Mouse (Mus musculus) kidney, postnatal 25 days (tissue): ENCODE measurements around the gene Cobl.

ENCODE experiments used
- DNase-seq, 2 experiments: peaks; one replicate each; pipeline ENCODE4 v3.0.0; 2021; ENCODE audit warnings: mixed read lengths in 2 of 2

Cobl gene

GRCm38 (mm10) chr11:12381096-12381495 lies 83.7 kb downstream of the Cobl start:
- DNase-seq = no peak

DNA sequence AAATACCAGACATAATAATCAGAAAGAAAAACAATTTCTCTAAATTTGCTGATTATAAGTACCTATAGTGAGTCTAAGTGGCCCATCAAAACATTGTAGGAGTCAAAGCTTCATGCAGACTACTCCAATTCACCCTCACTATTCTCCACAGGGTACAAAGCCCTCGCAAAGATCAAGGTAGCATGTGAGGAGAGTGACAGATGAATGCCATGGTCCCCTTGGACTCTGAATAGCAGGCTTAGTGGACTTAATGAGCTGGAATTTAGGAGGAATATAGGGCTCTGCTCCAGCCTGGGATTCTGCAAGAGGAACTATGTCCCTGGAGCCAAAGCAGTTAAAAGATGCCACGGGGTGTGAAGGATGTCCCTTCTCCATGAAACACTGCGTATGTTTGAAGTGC lies 88.1 kb downstream of the Cobl start:
- DNase-seq = no peak

GRCm38 (mm10) chr11:12373106-12374098 lies 91.4 kb downstream of the Cobl start:
- peak; percentile 80 to 91 for DNase-seq

GRCm38 (mm10) chr11:12370957-12371356 lies 93.8 kb downstream of the Cobl start:
- DNase-seq = no peak

DNA sequence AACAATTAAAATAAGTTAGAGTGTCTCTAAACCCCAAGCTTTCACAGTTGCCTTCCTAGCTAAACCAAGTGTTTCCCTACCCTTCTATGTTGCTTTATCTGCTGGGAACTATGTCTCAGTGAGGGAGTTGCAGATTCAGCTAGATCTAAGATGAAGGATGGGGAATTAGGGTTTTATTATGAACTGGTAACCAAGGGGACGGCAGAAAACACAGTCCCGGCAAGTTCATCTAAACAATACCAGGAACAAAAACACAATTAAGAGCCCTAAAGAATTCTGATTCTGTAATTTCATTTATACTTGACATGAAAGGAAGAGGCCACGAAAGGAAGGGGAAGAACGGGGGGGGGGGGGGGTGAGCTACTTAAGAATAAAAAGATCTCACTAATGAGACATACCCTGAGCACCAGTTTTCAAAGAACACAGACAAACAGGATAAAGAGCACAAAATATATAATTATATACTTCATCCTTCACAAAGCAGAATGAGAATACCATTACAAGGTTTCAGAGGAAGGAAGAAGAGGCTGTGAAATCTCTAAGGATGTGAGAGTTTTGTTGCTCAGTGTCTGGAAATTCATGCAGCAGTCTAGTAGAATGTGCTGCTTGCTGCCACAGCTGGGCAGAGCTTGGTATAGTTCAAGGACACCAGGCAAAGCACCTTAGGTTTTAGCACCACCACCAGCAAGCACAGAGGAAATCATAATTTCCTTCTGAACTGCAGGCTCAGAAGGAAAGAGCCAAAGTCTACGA lies 97.2 kb downstream of the Cobl start:
- DNase-seq = no peak

DNA sequence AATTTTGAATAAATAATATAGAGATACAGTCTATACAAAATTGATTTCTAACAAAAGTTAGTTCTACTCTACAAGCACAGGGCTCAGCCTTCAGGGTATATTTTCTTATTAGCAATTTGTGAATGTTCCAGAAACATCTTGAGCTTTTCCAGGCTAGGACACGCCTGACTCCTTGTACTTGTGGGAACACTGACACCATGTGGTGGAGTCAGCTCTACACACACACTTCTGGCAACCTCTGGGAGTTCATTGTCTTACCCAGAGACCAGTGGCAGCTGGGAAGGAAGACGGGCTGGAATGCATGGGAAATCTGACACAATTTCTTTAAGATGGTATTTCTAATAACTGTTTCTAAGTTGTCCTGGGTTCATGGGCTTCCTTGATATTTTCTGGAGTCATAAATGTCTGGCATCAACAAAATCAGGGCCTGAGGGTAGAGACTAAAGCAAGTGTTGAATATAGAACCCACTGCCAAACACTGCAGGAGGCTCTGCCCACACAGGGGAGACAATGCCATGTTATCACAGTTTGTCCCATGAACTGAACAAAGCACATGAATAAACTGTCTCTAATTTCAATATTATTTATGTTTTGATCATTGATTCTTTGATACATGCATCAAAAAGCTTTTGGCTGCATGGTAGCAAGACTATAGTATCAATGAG lies 105.3 kb downstream of the Cobl start:
- peak; percentile 72 to 76 for DNase-seq

- DNase-seq = no peak
Measured at GRCm38 (mm10) chr11:12358602-12359001, 106.2 kb downstream of the Cobl start.

DNA sequence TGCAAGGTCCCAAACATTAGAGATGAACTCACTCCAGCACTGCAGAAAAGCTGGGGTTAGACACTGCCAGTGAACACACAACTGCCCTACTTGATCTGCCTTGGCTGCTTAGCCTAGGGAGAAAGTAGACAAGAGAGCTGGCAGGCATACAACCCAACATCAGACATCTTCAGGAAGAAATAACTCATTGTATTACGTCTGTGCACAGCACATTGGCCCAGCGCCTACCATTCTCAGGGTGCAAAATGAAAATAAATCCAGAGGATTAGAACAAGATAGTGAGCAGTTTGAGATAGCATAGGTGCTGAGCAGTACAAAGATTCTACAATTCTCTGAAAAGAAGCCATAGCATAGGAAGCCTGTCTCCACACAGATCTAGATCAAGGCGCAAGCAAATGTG lies 109.1 kb downstream of the Cobl start:
- DNase-seq = peak; percentile 80 to 82

GRCm38 (mm10) chr11:12350986-12351546 lies 113.7 kb downstream of the Cobl start:
- no peak for DNase-seq

DNA sequence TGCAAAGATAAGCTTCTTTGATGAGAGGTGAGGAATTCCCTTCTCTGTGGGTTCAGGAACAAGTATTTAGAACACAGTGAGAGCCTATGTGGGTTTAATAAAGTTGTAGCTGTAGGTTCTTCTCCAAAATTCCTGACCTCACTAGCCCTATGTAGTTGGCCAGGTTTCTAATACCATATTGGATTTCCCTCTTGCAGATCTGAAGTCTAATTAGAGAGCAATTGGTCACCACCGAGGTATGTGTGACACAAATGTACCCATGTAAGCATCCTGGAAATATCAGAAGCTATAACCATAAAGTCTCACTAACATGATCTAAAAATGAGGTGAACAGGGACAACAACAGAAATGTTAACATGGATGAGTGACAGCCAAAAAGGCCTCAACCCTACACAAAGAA lies 114.7 kb downstream of the Cobl start:
- DNase-seq = no peak

- no peak for DNase-seq
Measured at GRCm38 (mm10) chr11:12346486-12346885, 118.3 kb downstream of the Cobl start.

DNA sequence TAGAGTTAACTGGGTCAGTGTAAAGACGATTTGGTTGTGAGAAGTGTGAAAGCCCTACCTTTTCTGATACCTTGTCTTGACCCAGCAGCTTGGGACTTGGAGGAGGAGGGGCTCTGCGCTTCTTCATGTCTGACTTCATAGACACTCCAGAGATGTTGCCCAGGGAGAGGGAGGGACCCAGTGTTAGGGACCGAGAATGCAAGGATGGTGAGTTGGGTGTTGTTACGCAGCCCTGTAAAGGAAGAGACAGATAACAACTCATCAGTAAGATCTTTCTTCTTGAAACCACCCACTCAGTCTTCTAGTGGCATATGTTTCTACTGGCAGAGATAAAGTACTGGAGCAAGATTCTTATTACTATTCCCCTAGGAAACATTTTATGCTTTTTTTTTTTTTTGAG lies 121.1 kb downstream of the Cobl start:
- DNase-seq = no peak

GRCm38 (mm10) chr11:12340697-12341096 lies 124.1 kb downstream of the Cobl start:
- DNase-seq = no peak

DNA sequence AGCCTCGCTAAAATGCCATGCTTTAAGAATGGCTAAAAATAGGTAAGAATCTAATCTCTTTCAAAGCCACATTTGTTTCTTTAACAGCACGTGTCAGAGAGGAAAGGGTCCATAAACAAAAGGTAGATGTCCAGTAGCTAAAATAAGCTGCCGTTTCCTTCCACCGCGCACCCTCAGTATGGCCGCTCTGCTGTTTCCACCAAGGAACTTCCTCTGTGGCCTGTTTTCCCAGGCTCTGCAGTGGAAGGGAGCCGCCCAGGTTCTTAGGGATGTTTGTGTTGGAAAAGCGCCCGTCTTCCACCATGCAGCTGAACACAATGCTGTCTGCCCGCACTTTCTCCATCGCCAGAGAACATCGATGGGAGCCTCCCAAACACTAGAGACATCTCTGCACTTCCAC lies 128.6 kb downstream of the Cobl start:
- peak; percentile 81 to 89 for DNase-seq

DNA sequence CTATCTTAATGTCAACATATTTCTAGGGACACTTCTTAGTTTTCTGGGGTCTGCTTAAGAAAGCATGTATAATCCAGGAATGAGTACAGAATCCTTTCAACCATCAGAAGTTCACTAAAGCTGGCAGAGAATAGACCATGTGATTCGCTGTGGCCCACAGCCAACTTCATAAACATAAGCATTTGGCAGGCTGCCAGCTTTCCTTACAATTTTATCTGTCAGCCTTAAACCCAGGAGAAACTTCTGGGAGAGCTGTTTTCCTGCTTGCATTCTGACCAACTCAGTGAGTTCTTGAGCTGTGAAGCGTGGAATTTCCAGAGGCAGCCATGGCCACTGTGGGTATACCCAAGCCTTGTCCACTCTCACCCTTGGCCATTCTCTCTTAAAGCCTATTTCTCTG lies 132.8 kb downstream of the Cobl start:
- peak; percentile 52 to 81 for DNase-seq

GRCm38 (mm10) chr11:12321445-12321844 lies 143.3 kb downstream of the Cobl start:
- no peak for DNase-seq

- no peak for DNase-seq
Measured at GRCm38 (mm10) chr11:12319318-12319717, 145.4 kb downstream of the Cobl start.

DNA sequence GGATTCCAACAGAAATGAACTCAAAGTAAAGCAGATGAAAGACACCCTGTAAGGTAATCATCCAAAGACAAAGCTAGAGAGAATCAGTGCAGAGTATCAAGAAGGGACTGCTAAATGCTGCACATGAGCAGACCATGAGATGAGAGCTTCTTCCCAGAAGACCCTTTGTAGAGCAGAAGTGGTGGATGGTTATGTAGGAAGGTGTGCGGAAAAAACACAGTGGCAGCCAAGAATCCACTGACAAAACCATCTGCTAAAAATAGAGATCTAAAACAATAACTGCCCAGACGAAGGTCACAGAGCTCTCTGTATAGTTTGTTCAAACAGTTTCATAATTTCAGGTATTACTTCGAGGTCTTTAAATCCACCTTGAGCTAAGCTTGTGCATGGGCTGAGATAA lies 149.1 kb downstream of the Cobl start:
- DNase-seq = no peak

DNA sequence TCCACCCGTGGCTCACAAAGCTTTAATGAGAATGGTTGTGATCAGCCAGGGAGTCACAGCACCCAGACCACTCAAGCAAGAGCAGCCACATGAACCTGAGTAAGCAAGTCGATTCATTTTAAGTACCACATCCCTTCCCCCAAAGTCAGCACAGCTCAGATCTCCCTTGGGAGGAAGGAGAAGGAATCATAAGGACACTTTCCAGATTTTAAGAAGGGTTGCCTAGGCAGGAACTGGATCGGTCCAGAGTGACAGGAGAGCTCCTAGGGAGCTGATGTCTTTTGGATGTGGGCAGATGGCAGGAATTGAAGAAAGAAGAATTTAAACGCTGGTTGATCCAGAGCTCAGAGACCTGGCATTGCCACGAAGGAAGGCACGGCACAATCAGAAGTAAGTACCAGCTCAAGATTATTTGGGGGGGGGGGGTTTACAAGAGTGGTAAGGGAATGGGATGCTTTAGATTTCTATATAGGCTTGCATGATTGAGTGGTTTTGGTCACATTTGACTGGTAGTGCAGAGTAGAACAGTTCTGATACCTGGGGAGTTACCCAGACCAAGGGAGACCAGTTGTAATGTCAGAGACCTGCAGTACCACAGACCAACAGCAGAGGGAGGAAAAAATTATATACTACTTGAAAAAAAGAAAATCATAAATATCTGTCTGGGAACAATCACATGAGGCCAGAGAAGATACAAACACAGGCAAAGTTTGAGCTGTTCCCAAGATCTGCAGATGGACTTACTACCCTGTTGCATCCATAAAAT lies 150.3 kb downstream of the Cobl start:
- peak; percentile 42 to 81 for DNase-seq

DNA sequence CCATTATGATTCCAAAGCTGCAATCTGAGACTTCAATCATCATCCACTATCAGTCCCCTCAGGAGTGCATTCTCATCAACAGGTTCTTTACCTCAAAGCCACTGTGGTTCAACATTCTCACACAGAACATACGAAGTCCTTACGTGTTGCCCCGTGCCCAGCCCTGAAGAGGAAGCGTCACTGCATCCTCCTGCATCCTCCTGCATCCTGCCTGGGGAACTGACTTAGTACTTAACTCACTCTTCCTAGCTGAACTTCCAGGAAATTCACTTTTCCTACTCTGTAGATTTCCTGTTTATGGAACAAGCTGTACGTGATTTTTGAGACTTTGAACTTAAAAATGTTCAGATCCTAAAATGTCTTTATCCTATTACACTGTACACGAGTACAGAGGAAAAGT lies 153.3 kb downstream of the Cobl start:
- DNase-seq = peak in 1 of 2 experiments; percentile 49

GRCm38 (mm10) chr11:12309423-12310023 lies 155.2 kb downstream of the Cobl start:
- no peak for DNase-seq

GRCm38 (mm10) chr11:12304879-12305278 lies 159.9 kb downstream of the Cobl start:
- DNase-seq = no peak
